Mouse (Mus musculus): ENCODE results near the gene Lin54.

- TF ChIP-seq CTCF (IDR thresholded peaks at IDR 0.05; ENCODE audit: low read depth, low read length) (no peak), POLR2A (IDR thresholded peaks at IDR 0.05; ENCODE audit: borderline replicate concordance, low read depth, low read length) (no peak)
Observed at GRCm38 (mm10) chr5:100483569-100483968, 16.9 kb downstream of the Lin54 start.

Data from bone marrow macrophage, adult 2 months (primary cell).